Mouse (Mus musculus): ENCODE data around the gene Tbc1d22a.

GRCm38 (mm10) chr15:86386325-86386724 is 172.1 kb downstream of the Tbc1d22a start:
- TF ChIP-seq CTCF (IDR thresholded peaks at IDR 0.05; ENCODE audit: control insufficient read depth, insufficient read depth, low read length), result no peak
- TF ChIP-seq POLR2A (IDR thresholded peaks at IDR 0.05; ENCODE audit: borderline replicate concordance, control insufficient read depth, low read depth, low read length), result no peak

All from bone marrow, adult 2 months (tissue).